Mouse (Mus musculus): ENCODE data around the gene Car11.

Gene Car11

DNA sequence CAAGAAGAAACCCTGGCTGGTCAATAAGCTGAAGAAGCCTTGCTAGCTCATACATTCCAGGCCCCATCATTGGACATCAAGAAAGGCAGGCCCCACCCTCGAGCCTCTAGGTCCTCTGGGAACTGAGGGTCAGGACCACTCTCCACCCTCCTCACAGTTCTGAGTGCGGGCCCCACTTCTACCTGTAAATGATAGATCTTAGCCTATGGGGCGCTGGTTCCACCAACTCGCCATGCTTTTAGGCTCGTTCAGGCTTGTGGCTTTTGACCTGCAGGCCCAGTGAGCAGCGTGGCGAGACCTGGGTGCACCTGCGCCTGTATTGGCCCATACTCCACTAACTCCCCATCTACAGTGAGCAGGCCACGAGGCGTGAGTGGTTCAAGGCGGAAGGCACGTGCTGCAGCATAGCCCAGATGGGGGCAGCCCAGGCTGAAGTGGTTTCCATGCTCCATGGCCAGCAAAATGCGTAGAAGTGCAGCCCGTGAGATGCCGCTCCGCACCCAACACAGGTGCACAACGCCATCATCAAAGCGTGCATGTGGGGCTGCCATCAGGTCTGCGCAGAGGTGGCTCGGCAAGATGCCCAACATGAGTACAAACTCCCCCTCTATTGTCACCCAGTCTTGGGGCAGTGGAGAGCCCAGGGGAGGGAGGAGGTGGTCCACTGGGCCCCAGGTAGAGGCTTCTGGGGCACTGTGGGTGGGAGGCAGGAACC lies 11.0 kb downstream of the Car11 start:
- in situ Hi-C loops (cut with MboI, MseI), result no loop called here

DNA sequence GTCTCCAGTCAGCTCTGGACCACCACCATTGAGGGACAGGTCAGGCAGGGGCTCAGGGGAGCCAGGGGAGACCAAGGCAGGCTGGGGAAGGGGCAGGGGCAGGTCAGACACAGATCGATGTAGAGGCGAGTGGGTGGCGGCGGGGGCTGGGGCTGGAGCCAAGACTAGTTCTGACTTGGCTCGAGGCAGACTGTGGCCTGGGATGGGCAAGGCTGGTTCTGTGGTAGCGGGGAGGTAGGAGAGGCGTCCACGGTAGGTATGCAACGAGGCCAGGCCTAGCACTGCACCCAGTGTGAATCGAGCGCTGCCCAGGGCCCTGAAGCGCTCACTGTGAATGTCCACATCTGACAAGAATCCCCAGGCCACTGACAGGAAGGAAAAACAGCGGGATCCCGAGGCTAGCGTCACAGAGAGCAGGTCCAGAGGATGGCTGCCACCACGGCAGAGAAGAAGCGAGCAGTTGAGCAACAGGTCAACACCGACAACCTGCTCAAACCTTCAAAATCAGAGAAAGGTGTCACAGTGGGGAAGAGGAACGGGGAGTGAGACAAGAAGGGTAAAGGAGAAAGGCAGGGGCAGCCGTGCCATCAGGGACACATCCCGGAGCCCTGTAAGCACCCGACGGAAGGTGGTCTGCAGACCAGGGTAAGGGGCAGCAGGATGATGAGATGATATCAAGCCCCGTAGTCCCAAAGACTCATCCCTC lies 11.8 kb downstream of the Car11 start:
- in situ Hi-C loops (cut with MboI, MseI), result no loop called here

DNA sequence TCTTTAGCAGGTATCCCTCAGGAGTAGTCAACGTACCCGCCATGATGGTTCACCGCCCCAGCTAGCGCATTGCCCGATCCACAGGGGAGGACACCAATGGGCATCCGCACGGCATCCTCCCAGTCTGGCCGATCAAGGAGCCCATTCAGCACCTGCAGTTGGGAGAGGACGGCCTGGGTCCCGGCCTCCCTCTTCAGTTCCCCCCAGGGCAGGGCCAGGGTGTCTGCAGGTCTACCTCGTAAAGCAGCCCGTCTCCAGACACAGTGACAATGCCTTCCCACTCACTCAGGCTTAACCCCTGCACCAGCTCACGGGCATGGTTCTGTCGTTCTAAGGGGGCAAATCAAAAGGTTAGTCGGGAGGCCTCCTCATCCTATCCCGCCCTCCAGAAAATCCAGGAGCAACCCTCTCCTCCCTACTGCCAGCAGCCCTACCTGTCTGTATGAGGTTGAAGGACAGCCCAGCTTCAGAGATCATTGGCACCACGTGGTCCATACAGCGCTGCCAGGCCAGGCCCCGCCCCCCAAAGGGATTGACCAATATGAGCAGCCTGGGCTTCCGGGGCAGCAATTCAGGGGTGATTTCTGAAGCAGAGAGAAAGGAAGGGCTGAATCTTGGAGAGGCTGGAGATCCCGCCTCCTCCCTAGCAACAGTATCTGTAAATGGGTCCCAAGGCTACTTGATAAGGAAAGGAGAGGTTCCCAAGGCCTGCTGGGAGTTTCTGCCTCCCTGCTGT lies 12.5 kb downstream of the Car11 start:
- in situ Hi-C loops (cut with MboI, MseI), result no loop called here

DNA sequence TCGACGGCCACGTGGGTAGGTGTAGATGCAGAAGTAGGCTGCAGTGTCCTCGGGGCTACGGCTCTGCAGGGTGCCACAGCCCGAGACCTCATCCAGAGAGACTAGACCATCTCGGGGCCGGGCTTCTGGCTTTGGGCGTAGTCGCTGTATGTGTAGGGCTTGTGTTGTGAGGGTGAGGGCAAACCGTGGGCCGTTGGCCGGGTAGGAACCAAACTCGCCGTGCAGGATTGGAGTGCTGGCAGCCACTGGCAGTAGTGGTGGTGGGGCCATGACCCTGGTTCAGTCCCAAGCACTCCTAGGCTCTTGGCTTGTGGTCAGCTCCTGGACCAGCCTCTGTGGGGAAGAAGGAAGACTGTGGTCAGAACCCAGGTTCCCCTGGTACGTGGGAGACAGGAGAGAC lies 13.8 kb downstream of the Car11 start:
- in situ Hi-C loops (cut with MboI, MseI), result no loop called here

DNA sequence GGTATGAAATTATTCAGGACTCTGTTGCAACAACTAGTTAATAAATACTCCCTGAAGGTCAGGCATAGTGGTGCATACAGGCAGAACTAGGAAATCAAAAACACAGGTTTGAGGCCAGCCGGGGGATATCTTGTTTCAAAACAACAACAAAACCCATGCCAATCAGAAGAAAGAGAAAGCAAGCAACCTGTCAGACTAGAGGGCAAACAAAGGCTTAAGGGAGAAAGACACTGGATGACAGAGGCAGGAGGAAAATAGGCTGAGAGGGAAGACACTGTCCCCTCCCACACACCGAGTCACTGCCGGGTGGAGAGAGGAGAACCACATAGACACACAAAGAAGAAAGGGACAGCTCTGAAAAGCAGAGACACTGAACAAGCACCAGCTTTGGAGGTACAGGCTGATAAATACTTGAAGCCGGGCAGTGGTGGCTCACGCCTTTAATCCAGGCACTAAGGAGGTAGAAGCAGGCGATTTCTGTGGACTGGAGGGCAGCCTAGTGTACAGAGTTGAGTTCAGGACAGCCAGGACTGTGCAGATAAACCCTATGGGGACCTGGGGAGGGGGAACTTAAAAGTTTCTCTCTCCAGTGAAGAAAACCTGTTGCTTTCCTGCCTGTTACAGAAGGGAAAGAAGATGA lies 14.4 kb downstream of the Car11 start:
- in situ Hi-C loops (cut with MboI, MseI), result no loop called here

DNA sequence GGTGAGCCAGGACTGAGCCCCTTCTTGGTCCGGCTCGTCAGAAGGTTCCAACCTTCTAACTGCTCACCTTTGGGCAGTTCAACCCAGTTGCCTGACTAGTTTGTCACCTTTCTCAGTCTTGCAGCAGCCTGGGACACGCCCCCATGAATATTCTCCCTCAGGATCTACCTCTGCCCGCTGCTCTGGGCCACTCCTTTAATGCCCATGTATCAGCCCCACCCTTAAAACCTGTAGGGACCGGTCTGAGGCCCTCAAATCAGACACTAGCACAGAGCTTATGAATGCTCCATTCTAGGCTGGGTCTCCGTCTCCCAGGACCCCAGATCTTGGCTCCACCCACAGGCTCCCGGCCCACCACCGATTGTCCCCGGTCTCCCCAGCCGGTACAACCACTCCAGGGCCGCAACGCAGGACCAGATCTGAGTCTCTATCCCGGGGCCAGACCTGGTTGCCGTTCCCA lies 15.0 kb downstream of the Car11 start:
- in situ Hi-C loops (cut with MboI, MseI), result no loop called here

DNA sequence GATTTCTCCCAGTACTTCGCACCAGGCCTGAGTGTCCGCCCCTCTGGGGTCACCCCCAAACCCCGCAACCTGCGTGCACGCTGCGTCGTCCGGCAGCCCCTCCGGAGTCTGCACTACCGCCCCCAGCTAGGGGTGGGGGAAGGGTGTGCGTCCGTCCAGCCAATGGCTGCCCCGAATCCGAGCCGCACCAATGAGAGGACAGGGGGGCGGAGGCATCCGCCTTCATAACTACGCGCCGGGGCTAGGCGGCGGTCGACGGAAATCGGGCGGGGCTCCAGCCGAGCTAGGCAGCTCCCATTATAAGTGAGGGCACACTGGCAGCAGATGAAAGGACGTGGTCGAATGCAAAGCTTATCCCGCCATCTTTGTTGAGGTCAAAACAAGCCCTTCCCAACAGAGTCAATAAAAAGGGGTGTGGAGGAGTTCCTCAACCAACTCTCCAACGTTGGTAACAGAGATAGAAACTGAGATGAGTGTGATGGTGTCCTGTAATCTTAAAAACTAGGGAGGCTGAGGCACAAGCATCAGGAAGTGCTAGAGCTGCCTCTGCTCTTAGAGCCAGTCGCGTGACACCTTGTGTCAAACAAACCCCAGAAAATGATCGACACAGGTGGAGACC lies 15.6 kb downstream of the Car11 start, which contains the start of gene Rpl18:
TSS of gene Rpl18 (plus strand) at position 368 of the 619 bp plus-strand sequence.
- in situ Hi-C loops (cut with MboI, MseI), result no loop called here

DNA sequence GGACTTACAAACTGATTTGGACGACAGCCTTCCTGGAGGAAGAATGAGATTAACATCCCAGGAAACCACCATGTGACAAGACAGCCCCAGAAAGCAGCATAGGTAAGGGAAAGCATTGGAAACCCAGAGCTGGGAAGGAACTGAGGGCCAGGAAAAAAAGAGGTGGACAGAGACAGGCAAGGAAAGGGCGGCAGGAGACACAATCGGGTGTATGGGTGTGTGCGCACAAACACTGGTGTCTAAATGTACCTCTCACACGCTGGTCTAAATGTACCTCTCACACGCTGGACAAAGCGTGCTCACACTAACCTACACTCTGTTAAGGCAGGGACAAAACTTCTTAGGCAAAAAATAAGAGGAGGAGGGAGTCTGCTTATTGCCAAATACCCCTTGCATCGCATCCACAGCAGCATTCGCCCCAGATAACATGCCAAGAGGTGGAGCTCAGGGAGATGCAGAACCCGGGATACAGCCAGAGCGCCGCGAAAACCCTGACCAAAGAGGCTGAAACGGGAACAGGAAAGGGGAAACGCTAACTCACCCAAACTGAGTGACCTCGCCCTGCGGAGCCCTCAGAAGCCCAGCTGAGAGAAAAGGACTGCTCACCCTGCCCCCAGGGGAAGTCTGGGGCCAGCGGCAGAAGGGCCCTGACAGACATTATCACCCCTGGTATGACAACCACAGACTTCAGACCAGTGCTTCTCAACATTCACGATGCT lies 16.3 kb downstream of the Car11 start:
- in situ Hi-C loops (cut with MboI, MseI), result no loop called here

DNA sequence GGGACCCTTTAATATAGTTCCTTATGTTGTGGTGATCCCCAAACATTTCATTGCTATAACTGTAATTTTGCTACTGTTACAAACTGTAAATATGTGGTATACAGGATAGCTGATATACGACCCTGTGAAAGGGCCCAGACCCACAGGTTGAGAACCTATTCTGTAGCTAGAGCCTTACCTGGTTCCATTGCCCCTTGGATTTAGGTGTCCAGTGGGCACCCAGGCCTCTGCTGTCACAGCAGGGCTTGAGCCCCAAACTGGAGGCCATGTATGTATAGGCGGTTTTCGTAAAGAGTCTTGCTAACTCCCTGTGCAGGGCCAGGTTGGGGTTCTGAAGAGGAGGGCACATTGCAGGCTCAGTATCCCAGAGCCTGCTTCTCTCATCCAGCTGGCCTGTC lies 16.8 kb downstream of the Car11 start:
- in situ Hi-C loops (cut with MboI, MseI), result no loop called here

DNA sequence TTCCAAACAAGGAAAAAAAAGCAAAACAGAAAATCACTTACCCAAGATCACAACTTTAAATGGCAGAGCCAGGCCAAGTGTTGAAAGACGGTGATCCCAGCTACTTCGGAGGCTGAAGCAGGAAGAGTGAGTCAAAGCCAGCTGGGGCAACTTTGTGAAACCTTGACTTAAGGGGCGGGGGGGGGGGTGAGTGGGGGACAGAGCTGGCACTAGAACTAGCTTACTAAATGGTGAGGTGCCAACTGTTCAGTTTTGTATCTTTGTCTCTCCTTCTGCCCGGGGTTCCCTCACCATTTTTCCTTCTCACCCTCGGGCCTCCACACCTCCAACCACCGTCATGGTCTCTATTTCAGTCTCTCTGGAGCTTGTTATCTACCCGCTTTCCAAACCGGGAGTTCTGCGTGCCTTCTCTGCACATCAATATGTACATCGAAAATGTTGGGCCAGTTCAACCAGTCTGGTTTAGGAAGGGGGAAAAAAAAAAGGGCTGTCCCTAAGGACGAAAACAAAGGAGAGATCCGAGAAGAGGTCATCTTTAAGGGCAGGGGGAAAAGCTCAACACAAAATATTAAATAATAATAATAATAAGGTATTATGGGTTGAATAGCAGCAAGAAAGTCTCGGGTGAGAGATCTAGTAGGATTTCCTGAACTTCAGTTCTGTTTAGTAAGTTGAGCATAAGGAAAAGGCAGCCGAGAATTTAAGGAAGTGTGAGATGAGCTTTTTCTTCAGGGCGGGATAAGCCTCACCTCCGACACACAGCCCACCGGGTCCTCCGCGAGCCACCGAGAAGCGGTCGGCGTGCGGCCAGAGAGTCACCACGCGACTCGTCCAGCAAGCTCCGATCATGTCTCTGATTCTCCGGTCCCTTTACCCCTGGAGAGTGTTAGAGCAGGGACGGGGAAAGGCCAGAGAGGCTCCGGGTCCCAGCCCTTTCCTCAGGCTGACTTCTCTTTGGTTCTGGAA lies 17.6 kb downstream of the Car11 start:
- in situ Hi-C loops (cut with MboI, MseI), result no loop called here

DNA sequence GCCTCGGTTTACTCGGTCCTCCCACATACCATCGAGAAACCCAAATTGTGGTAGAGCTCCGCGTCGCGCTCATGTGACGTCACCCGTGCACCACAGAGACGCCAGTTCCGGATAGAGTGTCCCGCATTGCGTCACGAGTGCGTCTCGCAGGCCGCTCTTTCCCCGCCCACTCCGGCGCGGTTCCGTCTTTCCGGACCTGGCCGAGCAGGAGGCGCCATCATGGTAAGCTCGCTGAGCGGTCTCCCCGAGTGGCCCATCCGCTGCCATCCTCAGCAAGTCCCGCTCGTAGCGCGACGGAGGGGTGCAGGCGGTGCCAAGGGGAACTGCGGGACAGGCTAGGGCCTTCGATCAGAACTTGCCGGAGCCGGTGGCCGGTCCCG lies 18.3 kb downstream of the Car11 start, which contains the start of gene Sphk2:
TSS of gene Sphk2 (minus strand) at position 85 of the 380 bp plus-strand sequence.
- in situ Hi-C loops (cut with MboI, MseI), result no loop called here

DNA sequence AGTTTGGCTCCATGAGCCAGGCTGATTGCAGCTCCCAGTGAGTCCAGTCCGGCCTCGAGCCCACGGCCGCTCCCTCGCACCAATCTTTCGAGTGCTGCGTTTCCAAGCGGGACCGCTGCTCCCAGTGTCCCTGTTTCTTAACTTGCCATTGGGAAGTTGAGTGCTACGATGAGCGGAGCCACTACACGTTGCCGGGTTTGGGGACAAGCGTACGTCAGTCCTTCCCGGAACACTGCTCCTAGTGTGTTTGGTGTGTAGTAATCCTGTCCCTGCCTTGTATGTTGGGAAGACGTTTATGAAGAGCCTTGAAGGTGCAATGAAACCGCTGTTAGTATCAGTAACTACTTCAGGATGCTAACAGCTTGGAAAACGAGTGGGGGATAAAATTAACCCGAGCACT lies 18.7 kb downstream of the Car11 start:
- in situ Hi-C loops (cut with MboI, MseI), result no loop called here

DNA sequence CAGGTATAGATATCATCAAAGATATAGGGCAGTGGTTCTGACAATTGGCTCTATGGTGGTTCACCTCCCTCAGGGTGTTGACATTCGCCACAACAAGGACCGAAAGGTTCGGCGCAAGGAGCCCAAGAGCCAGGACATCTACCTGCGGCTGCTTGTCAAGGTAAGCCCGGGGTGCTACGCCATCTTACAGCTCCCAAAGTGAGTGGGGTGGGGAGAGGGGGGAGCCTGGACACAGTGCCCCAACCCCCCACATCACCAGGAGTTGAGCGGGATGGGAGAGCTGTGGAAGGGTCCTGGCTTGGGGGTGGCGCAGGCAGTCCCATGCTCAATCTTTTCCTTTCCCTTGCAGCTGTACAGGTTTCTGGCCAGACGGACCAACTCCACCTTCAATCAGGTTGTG lies 19.5 kb downstream of the Car11 start:
- in situ Hi-C loops (cut with MboI, MseI), result no loop called here

DNA sequence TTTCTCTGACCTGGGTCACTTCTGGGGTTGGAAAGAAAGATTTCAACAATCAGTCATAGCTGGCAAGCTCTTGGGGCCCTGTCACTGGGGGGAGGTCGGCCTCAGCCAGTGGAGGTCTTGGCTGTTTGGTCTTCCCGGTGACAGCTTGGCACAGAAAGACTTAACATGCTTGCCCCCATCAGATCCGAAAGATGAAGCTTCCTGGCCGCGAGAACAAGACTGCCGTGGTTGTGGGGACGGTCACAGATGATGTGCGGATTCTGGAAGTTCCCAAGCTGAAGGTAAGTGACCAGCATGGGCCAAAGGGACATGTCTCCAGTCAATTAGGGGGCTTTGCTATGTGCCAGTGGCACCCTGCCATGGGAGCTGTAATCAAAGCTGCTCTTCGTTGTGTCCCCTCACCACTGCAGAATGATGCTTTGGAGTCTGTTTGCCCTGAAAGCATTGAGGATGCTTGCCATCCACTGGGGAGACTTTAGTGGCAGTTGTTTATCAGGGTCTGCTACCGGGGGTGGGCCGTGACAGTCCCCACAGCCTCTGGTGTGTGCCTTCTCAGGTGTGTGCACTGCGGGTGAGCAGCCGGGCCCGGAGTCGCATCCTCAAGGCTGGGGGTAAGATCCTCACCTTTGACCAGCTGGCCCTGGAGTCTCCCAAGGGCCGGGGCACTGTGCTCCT lies 20.2 kb downstream of the Car11 start:
- in situ Hi-C loops (cut with MboI, MseI), result loop anchor here in 1 of 2 experiments (5.0 kb wide), 1 partner anchor 868 kb away; no protein-coding TSS in a partner anchor

DNA sequence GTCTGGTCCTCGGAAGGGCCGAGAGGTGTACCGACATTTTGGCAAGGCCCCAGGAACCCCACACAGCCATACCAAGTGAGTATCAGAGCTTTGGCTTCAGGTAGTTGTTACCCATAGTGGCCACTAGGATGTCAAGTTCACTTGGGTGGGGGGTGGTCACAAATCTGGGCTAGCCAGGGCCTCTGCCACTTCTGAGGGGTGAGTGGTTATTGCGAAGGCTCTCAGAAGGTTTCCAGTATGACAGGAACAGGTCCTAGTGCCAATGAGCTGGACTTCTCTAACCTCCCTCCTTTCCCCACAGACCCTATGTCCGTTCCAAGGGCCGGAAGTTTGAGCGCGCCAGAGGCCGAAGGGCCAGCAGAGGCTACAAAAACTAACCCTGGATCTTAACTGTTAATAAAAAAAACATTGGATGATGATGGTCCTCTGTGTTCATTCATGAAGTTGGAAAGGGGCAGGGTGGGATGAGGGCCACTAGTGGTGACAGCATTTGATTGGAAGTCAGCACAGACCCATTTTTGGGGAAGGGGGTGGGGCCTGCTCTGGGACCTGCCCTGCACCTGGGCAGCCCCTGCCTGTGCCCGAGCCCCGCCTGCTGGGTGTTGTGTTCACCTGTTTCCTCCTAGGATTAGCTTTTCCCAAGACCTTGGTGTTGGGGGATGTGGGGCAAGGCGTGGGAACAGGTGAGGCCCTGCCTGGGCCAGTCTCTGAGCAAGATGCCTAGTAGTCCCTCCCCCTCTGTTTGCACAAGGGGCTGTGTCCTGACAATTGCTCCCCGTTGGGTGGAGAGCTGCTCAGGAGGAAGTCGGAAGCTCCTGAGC lies 21.0 kb downstream of the Car11 start, which contains the start of gene Fam83e:
TSS of gene Fam83e (plus strand) at position 800 of the 821 bp plus-strand sequence.
- in situ Hi-C loops (cut with MboI, MseI), result loop anchor here in 1 of 2 experiments (5.0 kb wide), 1 partner anchor 868 kb away; no protein-coding TSS in a partner anchor

DNA sequence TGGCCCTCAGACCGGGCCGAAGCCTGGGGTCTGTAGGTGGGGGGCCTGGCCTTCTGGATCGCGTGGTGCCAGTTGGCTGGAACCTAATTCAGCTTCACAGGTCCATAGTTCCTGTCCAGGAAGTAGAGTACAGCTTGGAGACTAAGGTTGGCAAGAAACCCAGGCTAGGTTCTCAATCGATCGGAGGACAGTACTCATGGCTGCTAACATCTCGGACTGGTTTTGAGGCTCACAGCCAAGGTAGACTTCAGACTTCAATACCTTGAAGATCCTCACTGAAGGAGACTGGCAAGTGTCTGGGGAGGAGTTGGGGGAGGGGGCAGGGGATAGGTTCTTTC lies 21.6 kb downstream of the Car11 start:
- in situ Hi-C loops (cut with MboI, MseI), result loop anchor here in 1 of 2 experiments (5.0 kb wide), 1 partner anchor 869 kb away; no protein-coding TSS in a partner anchor

DNA sequence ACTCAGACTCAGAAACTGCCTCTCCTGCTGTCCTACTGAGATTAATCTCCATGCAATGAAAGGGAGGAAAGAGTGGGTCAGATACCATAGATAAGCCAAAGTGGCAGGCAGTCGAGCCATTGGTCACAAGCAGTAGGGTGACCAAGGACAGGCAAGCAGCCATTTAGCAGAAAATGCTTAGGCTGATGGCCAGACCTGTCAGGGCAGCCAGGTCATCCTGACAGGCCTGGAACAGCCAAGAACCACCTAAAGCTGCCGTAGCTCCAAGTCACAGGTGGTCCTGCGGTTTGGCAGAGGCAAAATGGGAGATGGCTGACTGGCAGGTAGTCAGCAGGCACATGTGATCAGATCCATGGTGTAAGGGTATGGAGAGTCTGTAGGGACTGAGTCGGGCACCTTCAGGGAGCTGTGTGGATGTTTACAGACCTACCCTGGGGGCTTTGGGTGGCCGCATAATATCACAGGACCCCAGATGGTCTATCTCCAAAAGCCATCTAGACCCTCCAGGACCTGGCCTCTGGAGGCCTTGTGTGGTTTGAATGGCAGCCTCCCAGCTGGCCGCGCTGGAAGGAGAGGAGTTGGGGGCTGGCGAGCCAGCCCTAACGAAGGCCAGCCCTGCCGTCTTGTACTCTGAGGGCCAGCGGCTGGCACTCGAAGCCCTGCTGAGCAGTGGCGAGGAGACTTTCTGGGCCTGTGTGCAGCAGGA lies 22.2 kb downstream of the Car11 start:
- in situ Hi-C loops (cut with MboI, MseI), result loop anchor here in 1 of 2 experiments (5.0 kb wide), 1 partner anchor 869 kb away; no protein-coding TSS in a partner anchor

All from T-helper 17 cell (primary cell).